Mouse (Mus musculus) CH12.LX (cell line): ENCODE measurements around the gene Ifitm7. TPM values are rescaled to one million over a fixed set of nuclear protein-coding genes. Genes with fewer than 3 reads are reported as not detected.
"Not testable (repeated sequence)": the region's sequence is repeated elsewhere in the genome, so short reads cannot be mapped to it uniquely, and the experiment has no call there.

Source experiments
- DNase-seq: peaks from one replicate; pipeline ENCODE4 v3.0.0-alpha.2; 2013; ENCODE audit errors: extremely low read depth
- H3K27ac ChIP-seq: 2 replicates; pipeline ENCODE4 v1.5.1; 2012; ENCODE audit warnings: low read depth, mild to moderate bottlenecking, control low read depth, moderate library complexity; ENCODE audit not compliant: insufficient read depth
- H3K27me3 ChIP-seq: replicated peaks from 2 replicates; pipeline ENCODE3; 2012; ENCODE audit warnings: inconsistent platforms
- H3K36me3 ChIP-seq, 2 experiments: replicated peaks in 1 of 2; 2 replicates each; pipeline versions ENCODE3 to v1.6.1; 2012; ENCODE audit warnings: inconsistent platforms in 1 of 2, low read length in 1 of 2, mild to moderate bottlenecking in 1 of 2, mixed read lengths in 1 of 2, moderate library complexity in 1 of 2; ENCODE audit not compliant: control insufficient read depth in 1 of 2, insufficient read depth in 1 of 2
- H3K4me1 ChIP-seq, 2 experiments: 2 replicates each; pipeline ENCODE4 v1.6.1; 2012; ENCODE audit warnings: inconsistent platforms in 1 of 2, moderate library complexity in 1 of 2; ENCODE audit not compliant: insufficient read depth in 2 of 2, control insufficient read depth in 1 of 2
- H3K4me2 ChIP-seq: 2 replicates; pipeline ENCODE4 v1.6.1; 2012; ENCODE audit warnings: low read depth, mild to moderate bottlenecking, control low read depth; ENCODE audit not compliant: poor library complexity, insufficient read depth, severe bottlenecking
- H3K4me3 ChIP-seq, 3 experiments: fragments of 150-350 bp in 1 of 3; sonication (generic) in 1 of 3; replicated peaks in 1 of 3; 2 replicates each; pipeline versions ENCODE3 to v1.5.1; 2011 to 2012; ENCODE audit warnings: low read depth in 2 of 3, low read length in 2 of 3, mild to moderate bottlenecking in 2 of 3, moderate library complexity in 2 of 3, control low read depth in 1 of 3, improper control_type of control experiment in 1 of 3, inconsistent platforms in 1 of 3, mixed read lengths in 1 of 3; ENCODE audit not compliant: poor library complexity in 1 of 3
- H3K79me2 ChIP-seq: replicated peaks from 2 replicates; pipeline ENCODE4 v1.6.1; 2012; ENCODE audit warnings: mild to moderate bottlenecking, moderate library complexity; ENCODE audit not compliant: control insufficient read depth, poor library complexity, insufficient read depth, severe bottlenecking; ENCODE audit errors: extremely low read depth
- H3K9ac ChIP-seq: 2 replicates; pipeline ENCODE4 v1.6.1; 2012; ENCODE audit warnings: low read depth, mild to moderate bottlenecking, control low read depth, moderate library complexity; ENCODE audit not compliant: insufficient read depth
- H3K9me3 ChIP-seq: replicated peaks from 2 replicates; pipeline ENCODE3; 2012; ENCODE audit warnings: low read length, inconsistent platforms, mixed read lengths
- CHD2 ChIP-seq: IDR thresholded peaks from 2 replicates; pipeline ENCODE4 v1.6.1; 2011; ENCODE audit warnings: low read length, improper control_type of control experiment
- CTCF ChIP-seq, 2 experiments: IDR thresholded peaks in 1 of 2; conservative IDR thresholded peaks in 1 of 2; 2 replicates each; pipeline ENCODE4 v1.5.1; 2011 to 2012; ENCODE audit warnings: low read depth in 2 of 2, low read length in 2 of 2, improper control_type of control experiment in 1 of 2, inconsistent platforms in 1 of 2, mild to moderate bottlenecking in 1 of 2, moderate library complexity in 1 of 2
- E2F4 ChIP-seq: IDR thresholded peaks from 2 replicates; pipeline ENCODE4 v1.6.1; 2011; ENCODE audit warnings: low read depth, low read length, improper control_type of control experiment; ENCODE audit not compliant: insufficient replicate concordance
- ETS1 ChIP-seq: conservative IDR thresholded peaks from 2 replicates; pipeline ENCODE4 v1.6.1; 2012; ENCODE audit warnings: low read depth, mild to moderate bottlenecking, inconsistent platforms, low read length, improper control_type of control experiment, moderate library complexity
- GABPA ChIP-seq: IDR thresholded peaks from 2 replicates; pipeline ENCODE4 v1.6.1; 2012; ENCODE audit warnings: low read depth, low read length, improper control_type of control experiment, inconsistent platforms; ENCODE audit not compliant: insufficient replicate concordance
- HCFC1 ChIP-seq: IDR thresholded peaks from 2 replicates; pipeline ENCODE4 v1.6.1; 2012; ENCODE audit warnings: low read depth, mild to moderate bottlenecking, inconsistent platforms, low read length, improper control_type of control experiment
- JUN ChIP-seq: IDR thresholded peaks from 2 replicates; pipeline ENCODE4 v1.6.1; 2011; ENCODE audit warnings: low read depth, mild to moderate bottlenecking, low read length, improper control_type of control experiment, moderate library complexity; ENCODE audit not compliant: insufficient read depth
- KAT2A ChIP-seq: IDR thresholded peaks from 2 replicates; pipeline ENCODE4 v1.6.1; 2012; ENCODE audit warnings: low read length, improper control_type of control experiment, inconsistent platforms; ENCODE audit not compliant: insufficient replicate concordance
- MAFK ChIP-seq: IDR thresholded peaks from 2 replicates; pipeline ENCODE4 v1.6.1; 2011; ENCODE audit warnings: low read length, improper control_type of control experiment; ENCODE audit not compliant: insufficient replicate concordance
- MAX ChIP-seq: IDR thresholded peaks from 2 replicates; pipeline ENCODE4 v1.6.1; 2011; ENCODE audit warnings: low read length, improper control_type of control experiment
- MAZ ChIP-seq: IDR thresholded peaks from 2 replicates; pipeline ENCODE4 v1.6.1; 2012; ENCODE audit warnings: low read depth, mild to moderate bottlenecking, inconsistent platforms, low read length, improper control_type of control experiment, moderate library complexity
- MEF2A ChIP-seq: IDR thresholded peaks from 2 replicates; pipeline ENCODE4 v1.6.1; 2014; ENCODE audit warnings: low read depth, mild to moderate bottlenecking, inconsistent platforms, low read length, improper control_type of control experiment, borderline replicate concordance
- MXI1 ChIP-seq: IDR thresholded peaks from 2 replicates; pipeline ENCODE4 v1.6.1; 2011; ENCODE audit warnings: mild to moderate bottlenecking, low read depth, low read length, improper control_type of control experiment
- NRF1 ChIP-seq: IDR thresholded peaks from 2 replicates; pipeline ENCODE4 v1.6.1; 2014; ENCODE audit warnings: low read depth, mild to moderate bottlenecking, inconsistent platforms, low read length, improper control_type of control experiment, moderate library complexity
- POLR2AphosphoS2 ChIP-seq: IDR thresholded peaks from 2 replicates; pipeline ENCODE4 v1.6.1; 2011; ENCODE audit warnings: low read depth, low read length, improper control_type of control experiment
- RAD21 ChIP-seq: IDR thresholded peaks from 2 replicates; pipeline ENCODE4 v1.6.1; 2011; ENCODE audit warnings: low read depth, mild to moderate bottlenecking, low read length, improper control_type of control experiment, moderate library complexity
- SIN3A ChIP-seq: IDR thresholded peaks from 2 replicates; pipeline ENCODE4 v1.6.1; 2012; ENCODE audit warnings: low read length, improper control_type of control experiment, inconsistent platforms
- SMC3 ChIP-seq: IDR thresholded peaks from 2 replicates; pipeline ENCODE4 v1.6.1; 2011; ENCODE audit warnings: low read depth, low read length, improper control_type of control experiment
- TCF12 ChIP-seq: IDR thresholded peaks from 2 replicates; pipeline ENCODE4 v1.6.1; 2014; ENCODE audit warnings: low read depth, mild to moderate bottlenecking, inconsistent platforms, low read length, improper control_type of control experiment
- UBTF ChIP-seq: IDR thresholded peaks from 2 replicates; pipeline ENCODE4 v1.6.1; 2012; ENCODE audit warnings: low read depth, mild to moderate bottlenecking, inconsistent platforms, low read length, improper control_type of control experiment, moderate library complexity
- USF2 ChIP-seq: conservative IDR thresholded peaks from 2 replicates; pipeline ENCODE4 v1.6.1; 2011; ENCODE audit warnings: low read depth, low read length, improper control_type of control experiment
- ZC3H11A ChIP-seq: IDR thresholded peaks from 2 replicates; pipeline ENCODE4 v1.6.1; 2012; ENCODE audit warnings: low read depth, mild to moderate bottlenecking, inconsistent platforms, low read length, improper control_type of control experiment
- ZKSCAN1 ChIP-seq: IDR thresholded peaks from 2 replicates; pipeline ENCODE4 v1.6.1; 2012; ENCODE audit warnings: low read depth, inconsistent platforms, low read length, improper control_type of control experiment, borderline replicate concordance
- ZNF384 ChIP-seq: IDR thresholded peaks from 2 replicates; pipeline ENCODE4 v1.6.1; 2012; ENCODE audit warnings: low read depth, low read length, improper control_type of control experiment, inconsistent platforms
- dilution Hi-C: fragments of 300-500 bp; cut with MboI; formaldehyde crosslinking; loops from 2 replicates; pipeline ENCODE4 v1.14.3; 2020; ENCODE audit warnings: low sequenced_read_pairs; ENCODE audit not compliant: extremely low pct_unique_long_range_greater_than_20kb, extremely low pct_ligation_motif_present
- in situ Hi-C: fragments of 300-500 bp; cut with MboI; formaldehyde crosslinking; loops from 3 replicates; pipeline ENCODE4 v1.14.3; 2019; ENCODE audit warnings: low sequenced_read_pairs, low pct_ligation_motif_present, low pct_unique_long_range_greater_than_20kb, mixed read lengths
- polyA plus RNA-seq: library from polyadenylated mRNA; unstranded; fragments of >175 nt; gene quantifications from 2 replicates; pipeline ENCODE4 v1.2.1, GENCODE M21; 2012; ENCODE audit warnings: low read depth; ENCODE audit not compliant: insufficient read length
- total RNA-seq, 2 experiments: library from RNA; depleted of rRNA; stranded (reverse); fragments of 300-350 nt in 1 of 2; fragments of >200 nt in 1 of 2; gene quantifications; 2 replicates each; pipeline ENCODE4 v1.2.3; 2012 to 2014

Gene Ifitm7
- total and polyA plus RNA-seq, 3 experiments = not detected

- Histone ChIP-seq H3K4me1 (no peaks in the 10 kb centered on the region), H3K79me2 (no peaks in the 10 kb centered on the region), H3K9ac (no peak overlapping the region), H3K4me2 (no peak overlapping the region), H3K36me3 (no peaks in the 10 kb centered on the region), H3K4me3 (no peak overlapping the region), H3K9me3 (no peaks in the 10 kb centered on the region), H3K27ac (no peak overlapping the region), H3K27me3 (no peaks in the 10 kb centered on the region)
- no peak for DNase-seq
- in situ Hi-C loops = no loop called here
- TF ChIP-seq ZNF384 = no peak
- TF ChIP-seq MXI1 = no peak
- no peak for TF ChIP-seq MAX
- no peak for TF ChIP-seq E2F4
- TF ChIP-seq NRF1 = no peak
- no peak for TF ChIP-seq HCFC1
- no peak for TF ChIP-seq ZC3H11A
- TF ChIP-seq MAFK = no peak
- TF ChIP-seq POLR2AphosphoS2 = no peak
- no peak for TF ChIP-seq MAZ
- no peak for TF ChIP-seq CHD2
- TF ChIP-seq MEF2A = no peak
- no peak for TF ChIP-seq CTCF (conservative IDR thresholded peaks at IDR 0.05 in 1 of 2, IDR thresholded peaks at IDR 0.05 in 1 of 2; ENCODE audit: low read depth in 2 of 2, low read length in 2 of 2)
- no peak for TF ChIP-seq USF2
- dilution Hi-C loops = no loop called here
Measured at GRCm38 (mm10) chr16:13986197-13986573, 503 bp downstream of the Ifitm7 start.

GRCm38 (mm10) chr16:13983161-13983560 is 3.5 kb downstream of the Ifitm7 start:
- H3K4me3 ChIP-seq = no peak overlapping the region
- no peaks in the 10 kb centered on the region for H3K36me3 ChIP-seq
- TF ChIP-seq JUN = no peak
- no peak for TF ChIP-seq SMC3
- no peak for TF ChIP-seq KAT2A
- TF ChIP-seq MAFK = no peak
- no peak for TF ChIP-seq RAD21
- TF ChIP-seq GABPA = no peak
- TF ChIP-seq ZC3H11A = no peak
- no peak for TF ChIP-seq HCFC1
- no peak for TF ChIP-seq CHD2
- TF ChIP-seq UBTF = no peak
- TF ChIP-seq ETS1 = no peak
- no peak for TF ChIP-seq POLR2AphosphoS2
- no peak for TF ChIP-seq MAX
- no peak for TF ChIP-seq SIN3A
- no peak for TF ChIP-seq TCF12
- no peak for TF ChIP-seq ZKSCAN1
- H3K27me3 ChIP-seq = no peaks in the 10 kb centered on the region
- H3K4me1 ChIP-seq = no peaks in the 10 kb centered on the region
- no peaks in the 10 kb centered on the region for H3K9me3 ChIP-seq
- no peak overlapping the region for H3K27ac ChIP-seq
- no peak overlapping the region for H3K9ac ChIP-seq
- no peak overlapping the region for H3K4me2 ChIP-seq
- in situ Hi-C loops (no loop called here), dilution Hi-C loops (no loop called here)
- no peaks in the 10 kb centered on the region for H3K79me2 ChIP-seq
- no peak for DNase-seq

GRCm38 (mm10) chr16:13981726-13982125 is 5.0 kb downstream of the Ifitm7 start:
- H3K4me3 ChIP-seq, H3K9ac ChIP-seq, H3K4me2 ChIP-seq, in situ Hi-C loops, H3K79me2 ChIP-seq, H3K4me1 ChIP-seq, H3K9me3 ChIP-seq, H3K36me3 ChIP-seq, DNase-seq, H3K27ac ChIP-seq, dilution Hi-C loops, H3K27me3 ChIP-seq: not testable (repeated sequence)
